Mouse (Mus musculus) mesoderm, embryonic 11.5 days (tissue): Measurements from ENCODE around the gene Snx10.

Experiments
- DNase-seq: peaks from one replicate; pipeline ENCODE4 v3.0.0-alpha.2; 2012; ENCODE audit warnings: low read depth, low spot score

Snx10 gene

GRCm38 (mm10) chr6:51636019-51636568 lies 112.4 kb downstream of the Snx10 start:
- no peak for DNase-seq
